ENCODE assay signal across 8 mouse cellular contexts in the genomic region with DNA sequence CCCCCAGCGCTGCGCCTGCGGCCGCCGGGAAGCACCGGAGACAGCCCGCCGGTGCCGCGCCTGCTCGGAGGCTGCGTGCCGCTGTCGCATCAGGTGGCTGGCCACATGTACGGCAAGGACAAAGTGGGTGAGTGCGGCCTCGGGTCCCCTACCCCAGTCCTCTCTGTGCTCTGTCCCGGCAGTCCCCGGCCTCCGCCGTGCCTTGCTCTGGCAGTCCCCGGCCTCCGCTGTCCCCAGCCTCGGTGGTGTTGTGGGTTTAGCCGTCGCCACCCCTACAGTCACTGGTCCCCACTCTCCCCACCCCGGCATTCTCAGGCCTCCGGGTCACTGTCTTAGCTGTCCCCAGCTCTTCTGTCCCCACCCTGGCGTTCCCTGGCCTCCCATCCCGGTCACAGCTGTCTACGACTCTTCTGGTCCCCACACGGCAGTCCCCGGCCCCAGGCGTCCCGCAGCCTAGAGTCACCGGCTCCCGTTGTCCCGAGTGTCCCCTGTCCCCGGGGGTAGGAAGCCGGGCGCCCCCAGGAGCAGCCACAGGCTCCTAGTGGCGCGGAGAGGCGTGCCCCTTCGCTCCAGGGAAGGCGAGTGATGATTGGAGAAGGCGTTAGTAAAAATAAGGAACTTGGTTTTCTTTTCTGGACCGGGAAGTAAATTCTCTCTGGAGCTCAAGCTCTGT. TPM values are rescaled to one million over a fixed set of nuclear protein-coding genes. Genes with fewer than 3 reads are reported as not detected.
DNase-seq lines count a peak whose midpoint lies in the region; ATAC-seq and TF ChIP-seq lines count a peak whose summit lies in the region.

No protein-coding gene starts in this region.

- peak; percentile 65 for ATAC-seq in forebrain, embryonic 15.5 days (replicated peaks)
- peak; percentile 47 to 61 for ATAC-seq in hematopoietic stem cell, adult 5-6 weeks (replicated peaks in 1 of 2; ENCODE audit: insufficient read depth in 1 of 2, low FRiP score in 2 of 2, low TSS enrichment in 1 of 2, low read depth in 1 of 2, poor library complexity in 2 of 2, severe bottlenecking in 2 of 2)
- peak; percentile 34; the same call in 1 of the 2 replicates for ATAC-seq in limb, embryonic 14.5 days (ENCODE audit: low FRiP score, low read depth)
- peak; percentile 65 for ATAC-seq in midbrain, embryonic 15.5 days (replicated peaks)

- peak overlapping the region; percentile 95 for H3K4me3 ChIP-seq in forebrain, embryonic 15.5 days
- H3K4me3 ChIP-seq in limb, embryonic 14.5 days (replicated peaks; ENCODE audit: low read length): peak overlapping the region; percentile 77
- H3K4me3 ChIP-seq in midbrain, embryonic 15.5 days: peak overlapping the region; percentile 81

- no peak for TF ChIP-seq POLR2A in limb, embryonic 14.5 days (IDR thresholded peaks at IDR 0.05; ENCODE audit: borderline replicate concordance, extremely low read depth, insufficient read depth, insufficient read length)

- H3K4me2 ChIP-seq in forebrain, embryonic 15.5 days (replicated peaks): peak overlapping the region; percentile 69
- H3K4me2 ChIP-seq in limb, embryonic 14.5 days (replicated peaks; ENCODE audit: low read depth, low read length, severe bottlenecking): peak overlapping the region; percentile 83
- H3K4me2 ChIP-seq in midbrain, embryonic 15.5 days: peak overlapping the region; percentile 93

- under 1% methylated on average over 48 of the region's 48 CpGs for WGBS in forebrain, embryonic 15.5 days
- 0% methylated on average over 32 of the region's 48 CpGs for WGBS in limb, embryonic 14.5 days
- WGBS in midbrain, embryonic 15.5 days: under 1% methylated on average over 48 of the region's 48 CpGs

- H3K9ac ChIP-seq in forebrain, embryonic 15.5 days (replicated peaks): peak overlapping the region; percentile 93
- H3K9ac ChIP-seq in limb, embryonic 14.5 days (ENCODE audit: low read depth, low read length, severe bottlenecking): peak overlapping the region; percentile 79
- peak overlapping the region; percentile 92 for H3K9ac ChIP-seq in midbrain, embryonic 15.5 days

- H3K36me3 ChIP-seq in forebrain, embryonic 15.5 days: no peaks in the 10 kb centered on the region; the same call in 1 of the 2 replicates
- no peaks in the 10 kb centered on the region for H3K36me3 ChIP-seq in limb, embryonic 14.5 days (ENCODE audit: control insufficient read depth, insufficient read depth, low read length)
- 0 out of 2 replicates have a peak, but pooled peaks cover 7% of the 10 kb centered on the region for H3K36me3 ChIP-seq in midbrain, embryonic 15.5 days (replicated peaks)

- H3K27me3 ChIP-seq in forebrain, embryonic 15.5 days: no peaks in the 10 kb centered on the region
- no peaks in the 10 kb centered on the region for H3K27me3 ChIP-seq in limb, embryonic 14.5 days (ENCODE audit: control insufficient read depth, insufficient read depth, low read length)
- H3K27me3 ChIP-seq in midbrain, embryonic 15.5 days (replicated peaks): no peaks in the 10 kb centered on the region

- peaks cover 40% of the 10 kb centered on the region for H3K4me1 ChIP-seq in forebrain, embryonic 15.5 days
- peaks cover 13% of the 10 kb centered on the region for H3K4me1 ChIP-seq in limb, embryonic 14.5 days (ENCODE audit: control insufficient read depth, insufficient read depth, low read length)
- H3K4me1 ChIP-seq in midbrain, embryonic 15.5 days: peaks cover 43% of the 10 kb centered on the region

- peak overlapping the region; percentile 85 for H3K27ac ChIP-seq in forebrain, embryonic 15.5 days (replicated peaks)
- H3K27ac ChIP-seq in limb, embryonic 14.5 days (replicated peaks; ENCODE audit: low read depth, low read length): peak overlapping the region; percentile 61
- H3K27ac ChIP-seq in midbrain, embryonic 15.5 days: peak overlapping the region; percentile 90

- intact Hi-C loops in left cerebral cortex, postnatal 36 days (cut with DNase I): no loop called here

- no peaks in the 10 kb centered on the region for H3K9me3 ChIP-seq in forebrain, embryonic 15.5 days
- H3K9me3 ChIP-seq in limb, embryonic 14.5 days (ENCODE audit: control insufficient read depth, low read length): no peaks in the 10 kb centered on the region
- H3K9me3 ChIP-seq in midbrain, embryonic 15.5 days: no peaks in the 10 kb centered on the region

- DNase-seq in left cerebral cortex, adult 11 months (ENCODE audit: low spot score): peak; percentile 46
- no peak for DNase-seq in left cerebral cortex, postnatal 36 days (ENCODE audit: low spot score in 2 of 2)
- DNase-seq in adrenal gland, postnatal 25 days: peak; percentile 36
- peak; percentile 45 for DNase-seq in limb, embryonic 14.5 days (ENCODE audit: low spot score)
- DNase-seq in urinary bladder, postnatal 36 days (ENCODE audit: low spot score in 2 of 2): peak; percentile 37 to 44

RNA-seq across cellular contexts. Expression of a gene that starts 0.5 kb away (rescaled TPM):
- total RNA-seq in left cerebral cortex, postnatal 36 days (2021): 10 to 100 TPM; 29.7 to 30.3 TPM
- 17.2 and 21.9 TPM in 2 replicates for total RNA-seq in adrenal gland, postnatal 25 days (2021)
- 17.7 and 19.0 TPM in 2 replicates for polyA plus RNA-seq in forebrain, embryonic 15.5 days (2015; fragmentation: Nextera tagmentation; extraction: Ambion mirVana)
- total RNA-seq in hematopoietic stem cell, adult 5-6 weeks (2017): 18.0 and 19.2 TPM in 2 replicates
- polyA plus RNA-seq in limb, embryonic 14.5 days (2012; rRNA removed): 8.6 and 8.8 TPM in 2 replicates
- 11.9 and 13.3 TPM in 2 replicates for polyA plus RNA-seq in limb, embryonic 14.5 days (2014; fragmentation: Nextera tagmentation; extraction: Ambion mirVana)
- 17.9 and 18.2 TPM in 2 replicates for polyA plus RNA-seq in midbrain, embryonic 15.5 days (2015; fragmentation: Nextera tagmentation; extraction: Ambion mirVana)

RNA-seq across cellular contexts. Expression of a gene that starts 3.3 kb away (rescaled TPM):
- 100 to 1,000 TPM; 120 to 139 TPM for total RNA-seq in left cerebral cortex, postnatal 36 days (2021)
- total RNA-seq in adrenal gland, postnatal 25 days (2021): 95.3 and 110 TPM in 2 replicates
- 239 and 247 TPM in 2 replicates for polyA plus RNA-seq in forebrain, embryonic 15.5 days (2015; fragmentation: Nextera tagmentation; extraction: Ambion mirVana)
- 16.9 and 21.0 TPM in 2 replicates for total RNA-seq in hematopoietic stem cell, adult 5-6 weeks (2017)
- 25.0 and 35.7 TPM in 2 replicates for polyA plus RNA-seq in limb, embryonic 14.5 days (2012; rRNA removed)
- 79.1 and 80.0 TPM in 2 replicates for polyA plus RNA-seq in limb, embryonic 14.5 days (2014; fragmentation: Nextera tagmentation; extraction: Ambion mirVana)
- polyA plus RNA-seq in midbrain, embryonic 15.5 days (2015; fragmentation: Nextera tagmentation; extraction: Ambion mirVana): 257 and 277 TPM in 2 replicates

Comparison
In these comparisons a context has a peak if more than half of its experiments do, and no peak if none do; other contexts are left out.
1. DNase-seq: peak in left cerebral cortex, adult 11 months (single experiment), adrenal gland, postnatal 25 days (single experiment), limb, embryonic 14.5 days (single experiment) and urinary bladder, postnatal 36 days (2 of 2); none in left cerebral cortex, postnatal 36 days (0 of 2).
2. Peak in every context shown above with its lines, with median percentiles within 50 percentile points of each other: ATAC-seq, H3K27ac ChIP-seq, H3K4me2 ChIP-seq, H3K4me3 ChIP-seq and H3K9ac ChIP-seq.